Mouse (Mus musculus): ENCODE measurements around the gene Pgs1.

- no peak for TF ChIP-seq GATA1 (IDR thresholded peaks at IDR 0.05; ENCODE audit: low read length)
- TF ChIP-seq TAL1 (IDR thresholded peaks at IDR 0.05; ENCODE audit: low read length) = no peak
These were observed 30.5 kb upstream of the Pgs1 start for GRCm38 (mm10) chr11:117955621-117956020.

Data from erythroblast, embryonic 14.5 days (primary cell).